Mouse (Mus musculus): ENCODE results near the gene Psmc3ip. TPM values are rescaled to one million over a fixed set of nuclear protein-coding genes. Genes with fewer than 3 reads are reported as not detected.

Psmc3ip gene
- polyA plus RNA-seq, 1 experiment from 2014 or later: 77.3 TPM

- peaks cover 3% of the 10 kb centered on the region; the same call in 1 of the 2 replicates for H3K4me1 ChIP-seq
- H3K36me3 ChIP-seq: peaks cover 18% of the 10 kb centered on the region
- no peak overlapping the region for H3K4me3 ChIP-seq
- no peak overlapping the region for H3K27ac ChIP-seq (replicated peaks)
- DNase-seq (ENCODE audit: low spot score): no peak
- 76% methylated on average over 5 of the region's 5 CpGs for WGBS
- H3K27me3 ChIP-seq (ENCODE audit: low read depth, poor library complexity, severe bottlenecking): no peaks in the 10 kb centered on the region
- no peaks in the 10 kb centered on the region for H3K9me3 ChIP-seq (replicated peaks)
Measured at GRCm38 (mm10) chr11:101110708-101111107, 15.5 kb upstream of the Psmc3ip start.

DNA sequence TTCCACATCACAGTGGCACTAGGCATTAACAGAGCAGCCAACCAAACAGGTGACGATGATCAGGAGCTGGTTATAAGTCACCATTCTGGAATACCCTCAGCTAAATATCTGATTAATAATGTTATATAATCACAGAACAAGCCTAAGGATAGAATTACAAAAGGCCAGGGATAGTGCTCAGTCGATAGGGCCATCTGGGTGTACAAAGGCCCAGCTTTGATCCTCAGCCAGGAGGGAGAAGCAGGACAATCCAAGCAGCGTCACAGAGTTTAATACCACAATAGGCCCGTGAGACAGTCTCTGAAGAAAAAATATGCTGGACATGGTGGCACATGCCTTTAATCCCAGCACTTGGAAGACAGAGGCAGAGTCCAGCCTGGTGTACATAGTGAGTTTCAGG is 14.1 kb upstream of the Psmc3ip start:
- DNase-seq (ENCODE audit: low spot score): no peak
- H3K4me3 ChIP-seq: no peak overlapping the region
- no peaks in the 10 kb centered on the region for H3K27me3 ChIP-seq (ENCODE audit: low read depth, poor library complexity, severe bottlenecking)
- WGBS: 81% methylated on average over 4 of the region's 4 CpGs
- no peaks in the 10 kb centered on the region for H3K9me3 ChIP-seq (replicated peaks)
- H3K27ac ChIP-seq (replicated peaks): no peak overlapping the region
- H3K4me1 ChIP-seq: no peaks in the 10 kb centered on the region
- peaks cover 30% of the 10 kb centered on the region for H3K36me3 ChIP-seq

DNA sequence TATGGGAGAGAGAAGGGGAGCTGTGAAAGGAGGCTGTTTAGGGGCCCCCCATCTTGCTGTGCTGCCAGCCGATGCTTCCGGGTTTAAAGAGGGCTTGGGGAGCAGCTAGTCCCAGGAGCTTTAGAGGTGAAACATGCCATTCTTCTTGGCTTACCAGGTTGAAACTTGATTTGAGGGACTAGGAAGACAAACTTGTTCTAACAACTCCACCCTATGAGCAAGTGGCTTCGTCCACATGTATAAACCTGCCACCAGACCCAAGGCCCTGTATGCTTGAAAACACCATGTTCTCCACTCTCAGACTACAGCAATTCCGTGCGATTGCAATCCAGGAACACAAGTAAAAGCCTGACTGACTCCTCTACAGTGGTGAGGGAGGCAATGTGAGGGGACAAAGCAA is 7.8 kb upstream of the Psmc3ip start:
- Histone ChIP-seq H3K36me3 (peaks cover 79% of the 10 kb centered on the region), H3K4me3 (no peak overlapping the region), H3K4me1 (no peaks in the 10 kb centered on the region), H3K27ac (replicated peaks) (no peak overlapping the region), H3K27me3 (ENCODE audit: low read depth, poor library complexity, severe bottlenecking) (no peaks in the 10 kb centered on the region), H3K9me3 (replicated peaks) (no peaks in the 10 kb centered on the region)
- DNase-seq (ENCODE audit: low spot score): no peak
- 87% methylated on average over 5 of the region's 5 CpGs for WGBS

- Histone ChIP-seq H3K36me3 (peaks cover 74% of the 10 kb centered on the region), H3K9me3 (replicated peaks) (no peaks in the 10 kb centered on the region), H3K4me3 (no peak overlapping the region), H3K4me1 (peaks cover 30% of the 10 kb centered on the region), H3K27ac (replicated peaks) (no peak overlapping the region), H3K27me3 (ENCODE audit: low read depth, poor library complexity, severe bottlenecking) (no peaks in the 10 kb centered on the region)
- WGBS: 95% methylated on average over 8 of the region's 8 CpGs
- no peak for DNase-seq (ENCODE audit: low spot score)
Measured at GRCm38 (mm10) chr11:101098231-101098630, 3.0 kb upstream of the Psmc3ip start.

- peak overlapping the region; percentile 90 for H3K27ac ChIP-seq (replicated peaks)
- DNase-seq (ENCODE audit: low spot score): no peak
- H3K4me1 ChIP-seq: peaks cover 30% of the 10 kb centered on the region
- no peaks in the 10 kb centered on the region for H3K27me3 ChIP-seq (ENCODE audit: low read depth, poor library complexity, severe bottlenecking)
- WGBS: 2% methylated on average over 18 of the region's 18 CpGs
- H3K9me3 ChIP-seq (replicated peaks): no peaks in the 10 kb centered on the region
- H3K36me3 ChIP-seq: peaks cover 74% of the 10 kb centered on the region
- peak overlapping the region; percentile 81 for H3K4me3 ChIP-seq
Measured at GRCm38 (mm10) chr11:101094930-101095313, 314 bp downstream of the Psmc3ip start.

GRCm38 (mm10) chr11:101089931-101090330 is 5.3 kb downstream of the Psmc3ip start:
- H3K4me3 ChIP-seq: no peak overlapping the region
- H3K27ac ChIP-seq (replicated peaks): no peak overlapping the region
- no peak for DNase-seq (ENCODE audit: low spot score)
- no peaks in the 10 kb centered on the region for H3K27me3 ChIP-seq (ENCODE audit: low read depth, poor library complexity, severe bottlenecking)
- H3K36me3 ChIP-seq: peaks cover 70% of the 10 kb centered on the region
- H3K4me1 ChIP-seq: peaks cover 50% of the 10 kb centered on the region
- no peaks in the 10 kb centered on the region for H3K9me3 ChIP-seq (replicated peaks)
- 87% methylated on average over 1 of the region's 1 CpGs for WGBS

DNA sequence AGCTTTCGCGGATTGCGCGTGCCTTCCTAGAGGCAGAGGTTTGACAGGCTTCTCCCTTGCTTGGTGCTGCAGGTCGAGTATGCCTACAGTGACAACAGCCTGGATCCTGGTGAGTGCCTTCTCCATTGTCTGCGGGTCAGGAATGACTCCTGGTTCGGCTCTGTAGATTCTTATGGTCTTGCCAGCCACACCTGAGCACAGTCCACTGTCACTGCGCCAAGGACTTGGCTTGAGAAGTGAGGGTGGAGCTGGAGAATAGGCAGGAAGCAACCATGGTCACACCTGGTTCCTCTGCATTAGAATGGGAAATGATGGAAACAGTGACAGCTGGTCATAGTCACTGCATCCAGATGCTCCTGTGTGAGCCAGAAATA is 7.6 kb downstream of the Psmc3ip start:
- no peaks in the 10 kb centered on the region for H3K9me3 ChIP-seq (replicated peaks)
- H3K4me3 ChIP-seq: peak overlapping the region; percentile 88
- no peaks in the 10 kb centered on the region for H3K27me3 ChIP-seq (ENCODE audit: low read depth, poor library complexity, severe bottlenecking)
- H3K4me1 ChIP-seq: peaks cover 51% of the 10 kb centered on the region
- 13% methylated on average over 8 of the region's 8 CpGs for WGBS
- H3K36me3 ChIP-seq: peaks cover 60% of the 10 kb centered on the region
- peak overlapping the region; percentile 89 for H3K27ac ChIP-seq (replicated peaks)
- DNase-seq (ENCODE audit: low spot score): no peak

GRCm38 (mm10) chr11:101086756-101087681 is 8.2 kb downstream of the Psmc3ip start, which contains the start of gene Mlx:
TSS of gene Mlx (plus strand) at chr11:101087277.
- H3K4me1 ChIP-seq: peaks cover 54% of the 10 kb centered on the region
- no peaks in the 10 kb centered on the region for H3K9me3 ChIP-seq (replicated peaks)
- H3K36me3 ChIP-seq: peaks cover 54% of the 10 kb centered on the region
- DNase-seq (ENCODE audit: low spot score): peak; percentile 91
- peak within 1 kb of the TSS; percentile 89 for H3K27ac ChIP-seq (replicated peaks)
- WGBS: 2% methylated on average over 52 of the region's 52 CpGs
- no peaks in the 10 kb centered on the region for H3K27me3 ChIP-seq (ENCODE audit: low read depth, poor library complexity, severe bottlenecking)
- H3K4me3 ChIP-seq: peak within 1 kb of the TSS; percentile 88

GRCm38 (mm10) chr11:101086323-101086674 is 8.9 kb downstream of the Psmc3ip start:
- Histone ChIP-seq H3K36me3 (peaks cover 46% of the 10 kb centered on the region), H3K27ac (replicated peaks) (peak overlapping the region; percentile 89), H3K4me3 (peak overlapping the region; percentile 88), H3K4me1 (peaks cover 61% of the 10 kb centered on the region), H3K9me3 (replicated peaks) (no peaks in the 10 kb centered on the region), H3K27me3 (ENCODE audit: low read depth, poor library complexity, severe bottlenecking) (peaks cover 6% of the 10 kb centered on the region)
- 88% methylated on average over 6 of the region's 6 CpGs for WGBS
- no peak for DNase-seq (ENCODE audit: low spot score)

- WGBS: 92% methylated on average over 18 of the region's 18 CpGs
- no peak for DNase-seq (ENCODE audit: low spot score)
Measured at GRCm38 (mm10) chr11:101085617-101086322, 9.5 kb downstream of the Psmc3ip start.

DNA sequence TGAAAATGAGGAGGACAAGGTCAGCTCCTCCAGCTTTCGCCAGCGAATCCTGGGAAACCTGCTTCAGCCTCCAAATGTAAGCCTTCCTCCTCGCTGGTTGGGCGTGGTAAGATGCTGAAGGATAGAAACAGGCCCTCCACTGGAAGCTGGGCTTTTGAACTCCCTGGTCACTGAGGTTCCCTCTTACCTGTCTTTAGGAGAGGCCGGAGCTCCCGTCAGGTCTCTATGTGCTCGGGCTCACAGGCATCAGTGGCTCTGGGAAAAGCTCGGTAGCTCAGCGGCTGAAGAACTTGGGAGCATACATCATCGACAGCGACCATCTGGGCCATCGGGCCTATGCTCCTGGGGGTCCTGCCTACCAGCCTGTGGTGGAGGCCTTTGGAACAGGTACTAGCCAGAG is 10.4 kb downstream of the Psmc3ip start:
- H3K4me1 ChIP-seq: peaks cover 63% of the 10 kb centered on the region
- no peak for DNase-seq (ENCODE audit: low spot score)
- H3K27me3 ChIP-seq (ENCODE audit: low read depth, poor library complexity, severe bottlenecking): peaks cover 21% of the 10 kb centered on the region
- H3K9me3 ChIP-seq (replicated peaks): no peaks in the 10 kb centered on the region
- WGBS: 97% methylated on average over 12 of the region's 12 CpGs
- H3K36me3 ChIP-seq: peaks cover 31% of the 10 kb centered on the region
- no peak overlapping the region for H3K27ac ChIP-seq (replicated peaks)
- H3K4me3 ChIP-seq: no peak overlapping the region

More at GRCm38 (mm10) chr11:101085617-101086322, 9.5 kb downstream of the Psmc3ip start:
- peaks cover 61% of the 10 kb centered on the region for H3K4me1 ChIP-seq
- no peaks in the 10 kb centered on the region for H3K9me3 ChIP-seq (replicated peaks)
- peak overlapping the region; percentile 88; the same call in 1 of the 2 replicates for H3K4me3 ChIP-seq
- H3K27me3 ChIP-seq (ENCODE audit: low read depth, poor library complexity, severe bottlenecking): peaks cover 11% of the 10 kb centered on the region
- H3K27ac ChIP-seq (replicated peaks): no peak overlapping the region
- H3K36me3 ChIP-seq: peaks cover 41% of the 10 kb centered on the region

- DNase-seq (ENCODE audit: low spot score): no peak
Measured at GRCm38 (mm10) chr11:101084246-101084645, 11.0 kb downstream of the Psmc3ip start.

More at GRCm38 (mm10) chr11:101084246-101084645, 11.0 kb downstream of the Psmc3ip start:
- Histone ChIP-seq H3K27ac (replicated peaks) (no peak overlapping the region), H3K27me3 (ENCODE audit: low read depth, poor library complexity, severe bottlenecking) (peaks cover 26% of the 10 kb centered on the region), H3K9me3 (replicated peaks) (no peaks in the 10 kb centered on the region), H3K36me3 (peaks cover 26% of the 10 kb centered on the region), H3K4me1 (peaks cover 65% of the 10 kb centered on the region), H3K4me3 (peak overlapping the region; percentile 14; the same call in 1 of the 2 replicates)
- 85% methylated on average over 14 of the region's 14 CpGs for WGBS

Measured in midbrain, embryonic 10.5 days (tissue).